Mouse (Mus musculus): Measurements from ENCODE around the gene Cox11. TPM values are rescaled to one million over a fixed set of nuclear protein-coding genes. Genes with fewer than 3 reads are reported as not detected.

Gene Cox11
- polyA plus RNA-seq, 1 experiment = 29.9 TPM

- Histone ChIP-seq H3K4me1 (ENCODE audit: control insufficient read depth, insufficient read depth, insufficient read length, low read length) (no peaks in the 10 kb centered on the region), H3K4me3 (ENCODE audit: insufficient read depth, low read depth, low read length) (no peak overlapping the region), H3K27ac (replicated peaks; ENCODE audit: low read depth, low read length) (no peak overlapping the region)
These were observed 43.2 kb downstream of the Cox11 start for GRCm38 (mm10) chr11:90681171-90681570.

GRCm38 (mm10) chr11:90684765-90685164 is 46.8 kb downstream of the Cox11 start:
- Histone ChIP-seq H3K27ac (replicated peaks; ENCODE audit: low read depth, low read length) (no peak overlapping the region), H3K4me3 (ENCODE audit: insufficient read depth, low read depth, low read length) (no peak overlapping the region), H3K4me1 (ENCODE audit: control insufficient read depth, insufficient read depth, insufficient read length, low read length) (no peaks in the 10 kb centered on the region)

GRCm38 (mm10) chr11:90685196-90685595 is 47.2 kb downstream of the Cox11 start:
- no peak overlapping the region for H3K27ac ChIP-seq (replicated peaks; ENCODE audit: low read depth, low read length)
- H3K4me3 ChIP-seq (ENCODE audit: insufficient read depth, low read depth, low read length) = no peak overlapping the region
- H3K4me1 ChIP-seq (ENCODE audit: control insufficient read depth, insufficient read depth, insufficient read length, low read length) = no peaks in the 10 kb centered on the region

GRCm38 (mm10) chr11:90686287-90687025 is 48.5 kb downstream of the Cox11 start:
- no peaks in the 10 kb centered on the region for H3K4me1 ChIP-seq (ENCODE audit: control insufficient read depth, insufficient read depth, insufficient read length, low read length)
- no peak overlapping the region for H3K27ac ChIP-seq (replicated peaks; ENCODE audit: low read depth, low read length)
- peak overlapping the region; percentile 69 for H3K4me3 ChIP-seq (ENCODE audit: insufficient read depth, low read depth, low read length)

- Histone ChIP-seq H3K4me3 (ENCODE audit: insufficient read depth, low read depth, low read length) (peak overlapping the region; percentile 69), H3K4me1 (ENCODE audit: control insufficient read depth, insufficient read depth, insufficient read length, low read length) (no peaks in the 10 kb centered on the region), H3K27ac (replicated peaks; ENCODE audit: low read depth, low read length) (no peak overlapping the region)
These were observed 49.1 kb downstream of the Cox11 start for GRCm38 (mm10) chr11:90687040-90687439.

- no peak within 1 kb of the TSS for H3K27ac ChIP-seq (replicated peaks; ENCODE audit: low read depth, low read length)
- no peaks in the 10 kb centered on the region for H3K4me1 ChIP-seq (ENCODE audit: control insufficient read depth, insufficient read depth, insufficient read length, low read length)
- H3K4me3 ChIP-seq (ENCODE audit: insufficient read depth, low read depth, low read length) = peak within 1 kb of the TSS; percentile 69
These were observed 49.8 kb downstream of the Cox11 start, which contains the start of gene Tom1l1 for GRCm38 (mm10) chr11:90687460-90688416. Gene Tom1l1, minus strand, starts transcription at chr11:90688366.

GRCm38 (mm10) chr11:90690361-90690760 is 52.4 kb downstream of the Cox11 start:
- Histone ChIP-seq H3K27ac (replicated peaks; ENCODE audit: low read depth, low read length) (no peak overlapping the region), H3K4me1 (ENCODE audit: control insufficient read depth, insufficient read depth, insufficient read length, low read length) (no peaks in the 10 kb centered on the region), H3K4me3 (ENCODE audit: insufficient read depth, low read depth, low read length) (no peak overlapping the region)

- no peak overlapping the region for H3K4me3 ChIP-seq (ENCODE audit: insufficient read depth, low read depth, low read length)
- H3K27ac ChIP-seq (replicated peaks; ENCODE audit: low read depth, low read length) = no peak overlapping the region
- H3K4me1 ChIP-seq (ENCODE audit: control insufficient read depth, insufficient read depth, insufficient read length, low read length) = no peaks in the 10 kb centered on the region
These were observed 56.2 kb downstream of the Cox11 start for GRCm38 (mm10) chr11:90694206-90694605.

Other genes starting within 250 kb of the Cox11 start
- gene Hlf, start 247.3 kb upstream of the Cox11 start, polyA plus RNA-seq (2012; ENCODE audit: insufficient read depth, insufficient read length, missing spikeins) = 12.9 and 32.9 TPM in 2 replicates
- gene Stxbp4, start 89 bp upstream of the Cox11 start, polyA plus RNA-seq (2012; ENCODE audit: insufficient read depth, insufficient read length, missing spikeins) = 2.4 and 3.3 TPM in 2 replicates
- 9.3 and 11.6 TPM in 2 replicates for gene Tom1l1, start 50.2 kb downstream of the Cox11 start, polyA plus RNA-seq (2012; ENCODE audit: insufficient read depth, insufficient read length, missing spikeins)